ENCODE assay signal across 11 mouse cellular contexts in genomic region chr8:9393246-9393645, GRCm38 (mm10).
DNase-seq lines count a peak whose midpoint lies in the region; ATAC-seq and TF ChIP-seq lines count a peak whose summit lies in the region.
"Had no signal": no experiment of that assay in that cellular context is flagged by ENCODE, and none has a peak within 500 bp of the region (broad histone marks: within the 10 kb centered on the region; RNA-seq: fewer than 3 reads in every experiment).

No protein-coding gene starts in this region.

- H3K9me3 ChIP-seq in midbrain, embryonic 15.5 days: no peaks in the 10 kb centered on the region
- H3K9me3 ChIP-seq: hindbrain, embryonic 10.5 days had no signal

- DNase-seq in left cerebral cortex, adult 2 months (ENCODE audit: extremely low spot score in 1 of 2, low spot score in 2 of 2): no peak
- DNase-seq in left cerebral cortex, postnatal 36 days (ENCODE audit: low spot score in 2 of 2): no peak
- DNase-seq in ES-CJ7 (ENCODE audit: low read depth, low spot score) (peak; percentile 73), Patski (ENCODE audit: low read depth, low spot score) (no peak)
- DNase-seq in cerebellum, postnatal 10 days: peak; percentile 82 to 84
- no peak for DNase-seq in gastrocnemius, postnatal 14 days
- DNase-seq in right cerebral cortex, postnatal 36 days (ENCODE audit: low spot score in 2 of 2): no peak
- DNase-seq: layer of hippocampus, adult 9-11 months; lung, adult 18-20 months had no signal

- H3K4me3 ChIP-seq in left cerebral cortex, adult 2 months: no peak overlapping the region
- no peak overlapping the region for H3K4me3 ChIP-seq in midbrain, embryonic 15.5 days
- H3K4me3 ChIP-seq: hindbrain, embryonic 10.5 days had no signal

- H3K36me3 ChIP-seq in midbrain, embryonic 15.5 days (replicated peaks): no peaks in the 10 kb centered on the region
- H3K36me3 ChIP-seq: hindbrain, embryonic 10.5 days had no signal

- peak; percentile 30 for TF ChIP-seq CTCF in left cerebral cortex, adult 2 months (IDR thresholded peaks at IDR 0.05)
- TF ChIP-seq CTCF in Patski (IDR thresholded peaks at IDR 0.05): peak; percentile 29

- POLR2A ChIA-PET in Patski (lab: Charles Lee): no interaction called here

- H3K4me1 ChIP-seq in midbrain, embryonic 15.5 days: no peaks in the 10 kb centered on the region
- H3K4me1 ChIP-seq: hindbrain, embryonic 10.5 days had no signal

- intact Hi-C loops in left cerebral cortex, adult 2 months (cut with DNase I): no loop called here
- intact Hi-C loops in left cerebral cortex, postnatal 36 days (cut with DNase I): no loop called here
- intact Hi-C loops in gastrocnemius, postnatal 14 days (cut with DNase I; ENCODE audit: low total_unique reads): no loop called here

- no peak for ATAC-seq in Patski
- ATAC-seq in midbrain, embryonic 15.5 days (replicated peaks): no peak

- CTCF ChIA-PET in Patski (lab: Charles Lee): no interaction called here

- WGBS in midbrain, embryonic 15.5 days: 42% methylated on average over 2 of the region's 2 CpGs

- H3K27ac ChIP-seq in left cerebral cortex, adult 2 months: no peak overlapping the region
- no peak overlapping the region for H3K27ac ChIP-seq in midbrain, embryonic 15.5 days
- H3K27ac ChIP-seq: hindbrain, embryonic 10.5 days had no signal

- no peak overlapping the region for H3K4me2 ChIP-seq in midbrain, embryonic 15.5 days

- H3K27me3 ChIP-seq in Patski: peaks cover 6% of the 10 kb centered on the region
- no peaks in the 10 kb centered on the region for H3K27me3 ChIP-seq in midbrain, embryonic 15.5 days (replicated peaks)

- H3K9ac ChIP-seq in midbrain, embryonic 15.5 days: no peak overlapping the region

- in situ Hi-C loops in Patski (cut with MboI; ENCODE audit: low pct_unique_long_range_greater_than_20kb): no loop called here

Comparison
In these comparisons a context has a peak if more than half of its experiments do, and no peak if none do; other contexts are left out.
1. DNase-seq: peak in ES-CJ7 (single experiment) and cerebellum, postnatal 10 days (2 of 2); none in left cerebral cortex, adult 2 months (0 of 2), left cerebral cortex, postnatal 36 days (0 of 2), Patski (single experiment), gastrocnemius, postnatal 14 days (single experiment) and right cerebral cortex, postnatal 36 days (0 of 2).